In the genomic region with DNA sequence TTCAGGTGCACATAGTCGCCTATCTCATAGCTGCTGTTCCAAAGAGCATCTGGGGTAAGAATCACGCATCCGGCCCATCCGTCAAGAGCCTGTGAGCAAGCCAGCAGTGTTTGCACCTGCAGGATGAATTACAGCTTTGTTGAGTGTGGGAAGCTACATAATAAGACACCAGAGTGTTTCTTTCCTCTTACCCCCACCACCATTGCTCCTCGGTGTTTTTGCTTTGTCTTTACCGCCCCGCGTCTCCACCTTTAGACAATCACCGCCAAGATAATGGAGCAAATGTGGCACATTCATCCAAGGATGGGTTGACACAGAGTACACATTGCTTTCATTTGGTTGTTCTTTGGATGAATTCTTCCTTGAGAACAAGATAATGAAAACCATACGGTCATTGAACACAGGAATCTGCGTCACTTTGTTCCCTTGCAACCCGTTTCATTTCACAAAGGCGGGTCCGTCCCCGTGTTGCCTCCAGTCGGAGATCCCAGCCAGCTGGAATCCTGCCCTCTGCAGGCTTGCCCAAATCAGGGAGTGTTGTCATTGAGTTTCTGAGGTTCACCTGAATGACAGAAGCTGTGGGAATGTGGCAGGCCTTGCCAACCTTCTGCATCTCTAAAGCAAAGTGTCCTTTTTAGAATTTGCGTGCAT, we compare ENCODE assay signal across 8 mouse cellular contexts.
A peak's percentile ranks its signal among the peaks of the same experiment; 100 is the strongest.
DNase-seq lines count a peak whose midpoint lies in the region; ATAC-seq and TF ChIP-seq lines count a peak whose summit lies in the region.

No protein-coding gene starts in this region.

- no peaks in the 10 kb centered on the region for H3K9me3 ChIP-seq in intestine, embryonic 15.5 days

- no peak overlapping the region for H3K4me2 ChIP-seq in intestine, embryonic 15.5 days (replicated peaks)

- no peak overlapping the region for H3K27ac ChIP-seq in layer of hippocampus, adult 2 months
- H3K27ac ChIP-seq in brown adipose tissue, adult 24 weeks (replicated peaks; ENCODE audit: low read depth, low read length), result 0 out of 2 replicates have a peak overlapping the region, but pooled peaks have one; percentile 5
- no peak overlapping the region for H3K27ac ChIP-seq in intestine, embryonic 15.5 days

- TF ChIP-seq CTCF in layer of hippocampus, adult 2 months (conservative IDR thresholded peaks at IDR 0.05), result peak; percentile 31

- H3K36me3 ChIP-seq in intestine, embryonic 15.5 days, result no peaks in the 10 kb centered on the region

- 90% methylated on average over 17 of the region's 17 CpGs for WGBS in intestine, embryonic 15.5 days

- H3K27me3 ChIP-seq in intestine, embryonic 15.5 days (replicated peaks), result no peaks in the 10 kb centered on the region

- H3K4me3 ChIP-seq in layer of hippocampus, adult 2 months, result no peak overlapping the region; the same call in 1 of the 2 replicates
- H3K4me3 ChIP-seq in brown adipose tissue, adult 24 weeks (ENCODE audit: insufficient read depth, low read depth, low read length), result no peak overlapping the region
- H3K4me3 ChIP-seq in intestine, embryonic 15.5 days (replicated peaks), result no peak overlapping the region

- no peak for ATAC-seq in intestine, embryonic 15.5 days

- no peak for DNase-seq in layer of hippocampus, adult 2 months (ENCODE audit: low spot score in 2 of 2)
- no peak for DNase-seq in layer of hippocampus, adult 9-10 months (ENCODE audit: low spot score)
- DNase-seq in gastrocnemius, postnatal 25 days, result peak; percentile 69
- peak; percentile 32 for DNase-seq in neural tube, embryonic 10.5 days (ENCODE audit: extremely low spot score, low spot score)
- DNase-seq in urinary bladder, postnatal 10 days (ENCODE audit: low spot score), result no peak
- DNase-seq in B cell, adult 2 months, result no peak

- H3K4me1 ChIP-seq in brown adipose tissue, adult 24 weeks (ENCODE audit: control insufficient read depth, insufficient read depth, insufficient read length, low read length), result peaks cover 3% of the 10 kb centered on the region; the same call in 1 of the 2 replicates
- H3K4me1 ChIP-seq in intestine, embryonic 15.5 days (replicated peaks), result no peaks in the 10 kb centered on the region

- no peak overlapping the region for H3K9ac ChIP-seq in intestine, embryonic 15.5 days

Comparison
In these comparisons a context has a peak if more than half of its experiments do, and no peak if none do; other contexts are left out.
1. DNase-seq: peak in gastrocnemius, postnatal 25 days (single experiment) and neural tube, embryonic 10.5 days (single experiment); none in layer of hippocampus, adult 2 months (0 of 2), layer of hippocampus, adult 9-10 months (single experiment), urinary bladder, postnatal 10 days (single experiment) and B cell, adult 2 months (0 of 2).